Mouse (Mus musculus) layer of hippocampus, adult 9-11 months (tissue): ENCODE data around the gene Slc38a2.
A peak's percentile ranks its signal among the peaks of the same experiment; 100 is the strongest.

Source experiments
- DNase-seq: peaks from one replicate; pipeline ENCODE4 v3.0.0; 2022

Slc38a2 gene

DNA sequence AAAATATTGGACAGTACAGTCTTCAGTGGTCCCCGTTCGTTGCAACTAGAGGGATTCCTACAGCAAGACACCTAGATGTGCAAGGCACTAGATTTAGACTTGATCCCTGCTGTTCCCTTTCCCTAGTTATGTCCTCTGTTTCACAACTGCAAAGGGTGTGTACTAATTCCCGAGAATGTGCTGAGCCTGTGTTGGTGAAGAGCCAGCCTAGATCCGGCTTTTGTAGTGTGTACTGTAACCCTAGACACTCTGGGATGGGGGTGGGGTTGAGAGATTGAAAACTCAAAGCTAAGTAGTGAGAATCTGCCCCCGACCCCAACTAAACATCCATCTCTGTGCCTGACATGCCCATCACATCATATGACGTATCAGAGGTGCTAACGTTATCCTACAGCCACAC, 18.9 kb upstream of the Slc38a2 start:
- no peak for DNase-seq

DNA sequence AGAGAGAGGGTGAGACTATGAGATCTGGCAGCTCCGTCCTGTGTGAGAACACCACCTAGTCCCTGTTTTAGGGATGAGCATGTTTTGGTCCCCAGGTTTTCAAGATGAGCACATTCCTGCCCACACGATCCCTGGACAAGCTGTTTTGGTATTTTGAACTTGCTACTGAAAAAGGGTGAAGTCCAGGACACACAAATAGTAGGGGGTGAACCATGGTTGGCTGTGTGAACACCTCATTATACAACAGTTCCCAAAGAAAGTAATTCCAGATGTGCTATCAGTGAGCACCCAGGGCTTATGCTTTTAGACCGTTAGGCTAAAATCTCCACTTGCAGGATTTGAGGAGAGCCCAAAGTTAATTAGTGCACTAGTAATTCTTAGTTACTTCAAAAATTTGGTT, 17.7 kb upstream of the Slc38a2 start:
- DNase-seq, result no peak

DNA sequence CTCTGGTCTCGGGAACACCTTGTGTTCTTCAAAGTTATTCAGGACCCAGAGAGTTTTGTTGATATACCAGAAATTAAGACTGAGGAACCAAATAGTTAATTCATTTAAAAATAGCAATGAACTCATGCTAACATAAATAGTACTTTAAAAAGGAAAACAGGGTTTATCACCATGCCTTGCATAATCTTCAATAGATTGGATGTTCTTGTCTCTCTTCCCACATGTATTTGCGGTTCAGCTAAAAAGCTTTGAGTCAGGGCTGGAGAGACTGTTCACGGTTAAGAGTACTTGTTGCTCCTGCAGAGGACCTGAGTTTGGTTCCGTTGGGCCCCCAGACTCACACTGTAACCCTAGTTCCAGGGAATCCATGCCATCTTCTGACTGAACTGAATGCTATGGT, 16.8 kb upstream of the Slc38a2 start:
- DNase-seq, result no peak

DNA sequence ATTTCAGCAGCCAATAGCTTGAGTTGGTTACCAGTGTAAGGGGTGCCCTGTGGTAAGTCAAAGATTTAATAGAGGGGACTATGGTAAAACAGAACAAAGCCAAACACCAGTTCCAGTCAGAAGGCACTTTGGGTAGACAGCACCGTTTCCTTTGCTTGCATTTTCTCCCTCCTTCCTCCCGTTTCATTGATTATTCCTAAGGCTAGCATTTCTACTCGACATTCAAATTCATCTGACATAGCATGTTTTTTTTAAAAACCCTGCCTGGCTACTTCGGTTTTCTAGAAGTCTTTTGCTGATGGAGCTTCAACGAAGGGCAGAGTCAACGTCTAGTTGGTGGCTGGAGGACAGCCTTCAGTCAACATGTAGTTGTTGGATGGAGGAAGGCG, 16.2 kb upstream of the Slc38a2 start:
- DNase-seq, result no peak

DNA sequence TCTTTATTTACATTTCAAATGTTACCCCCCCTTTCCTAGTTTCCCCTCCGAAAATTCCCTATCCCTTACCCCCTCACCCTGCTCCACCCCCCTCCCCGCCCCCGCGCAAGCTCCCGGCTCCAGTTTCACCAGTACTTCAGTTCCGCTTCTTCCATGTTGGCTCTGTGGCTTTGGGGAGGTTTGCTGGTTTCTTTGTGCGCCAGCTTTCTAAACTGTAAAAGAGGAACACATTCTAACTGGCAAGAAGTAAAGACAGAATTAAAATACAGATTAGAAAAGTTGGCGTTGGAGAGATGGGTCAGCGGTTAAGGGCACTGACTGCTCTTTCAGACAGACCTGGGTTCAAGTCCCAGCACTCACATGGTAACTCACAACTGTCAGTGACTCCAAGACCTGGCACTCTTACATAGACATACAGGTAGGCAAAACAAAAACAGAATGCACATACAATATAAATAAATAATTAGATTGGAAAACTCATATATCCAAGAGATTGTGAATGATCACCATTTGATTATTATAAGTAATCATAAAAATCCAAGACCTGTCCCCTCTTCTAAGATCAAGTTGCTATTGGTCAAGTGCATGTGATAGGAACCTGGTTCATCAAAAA, 15.7 kb upstream of the Slc38a2 start:
- DNase-seq, result peak; percentile 47

DNA sequence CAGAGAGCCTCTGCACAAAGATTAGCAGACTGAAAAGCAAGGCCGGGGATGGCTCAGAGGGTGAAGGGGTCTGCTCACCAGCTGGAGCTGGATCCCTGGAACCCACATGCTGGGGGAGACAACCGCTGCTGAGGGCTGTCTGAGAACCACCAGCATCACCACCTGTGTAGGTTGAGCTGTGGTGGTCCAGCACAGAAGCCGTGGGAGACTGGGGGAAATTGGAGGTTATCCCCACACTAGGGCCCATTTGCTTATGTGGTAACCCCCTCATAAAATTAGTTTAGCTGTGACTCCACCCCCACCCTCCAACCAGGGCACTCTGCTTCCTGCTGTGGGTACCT, 15.1 kb upstream of the Slc38a2 start:
- DNase-seq, result no peak

DNA sequence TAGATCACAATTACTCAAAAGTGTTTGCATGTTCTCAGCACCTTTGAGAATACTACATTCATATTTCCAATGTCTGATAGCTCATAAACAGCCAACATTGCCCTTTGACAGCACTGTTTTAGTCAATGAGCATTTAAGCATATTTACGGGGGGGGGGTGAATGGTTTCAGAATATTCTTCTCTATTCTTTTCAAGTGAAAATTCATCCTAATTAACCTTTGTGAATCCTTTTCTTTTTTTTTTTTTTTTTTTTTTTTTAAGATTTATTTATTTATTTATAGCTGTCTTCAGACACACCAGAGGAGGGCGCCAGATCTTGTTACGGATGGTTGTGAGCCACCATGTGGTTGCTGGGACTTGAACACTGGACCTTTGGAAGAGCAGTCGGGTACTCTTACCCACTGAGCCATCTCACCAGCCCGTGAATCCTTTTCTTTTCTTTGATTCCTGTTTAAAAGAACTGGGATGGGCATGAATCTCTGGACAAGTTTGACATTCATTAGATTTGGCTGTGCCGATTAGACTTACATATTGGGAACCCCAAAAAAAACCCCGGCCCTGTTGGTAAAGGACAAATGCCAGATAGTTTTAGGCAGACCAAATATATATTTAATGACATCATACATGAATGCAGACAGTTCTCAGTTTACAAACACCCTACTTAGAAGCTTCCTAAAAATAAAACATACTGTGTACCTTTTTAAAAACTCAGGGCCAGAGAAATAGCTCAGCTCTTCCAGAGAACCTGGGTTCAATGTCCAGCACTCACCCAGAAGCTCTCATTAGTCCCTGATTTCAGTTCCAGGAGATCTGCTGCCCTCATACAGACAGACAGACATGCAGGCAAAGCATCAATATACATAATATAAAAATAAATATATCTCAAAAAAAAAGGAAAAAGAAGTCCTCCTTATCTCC, 14.5 kb upstream of the Slc38a2 start:
- DNase-seq, result no peak

DNA sequence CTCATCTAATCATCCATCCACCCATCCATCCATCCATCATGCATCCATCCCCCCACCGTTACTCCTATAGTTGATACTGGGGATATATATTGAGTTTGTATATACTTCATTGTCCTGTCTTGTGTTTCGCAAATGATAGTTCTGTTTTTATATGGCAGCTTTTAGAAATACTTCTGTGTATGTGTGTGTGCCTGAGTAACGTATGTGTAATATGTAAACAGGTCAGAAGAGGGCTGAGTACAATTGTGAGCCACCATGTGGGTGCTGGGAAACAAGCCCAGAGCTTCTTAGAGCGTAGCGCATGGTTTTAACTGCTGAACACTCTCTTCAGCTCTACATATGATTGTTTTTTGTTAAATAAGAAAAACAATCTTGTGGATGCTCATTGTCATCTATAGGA, 12.8 kb upstream of the Slc38a2 start:
- DNase-seq, result no peak

DNA sequence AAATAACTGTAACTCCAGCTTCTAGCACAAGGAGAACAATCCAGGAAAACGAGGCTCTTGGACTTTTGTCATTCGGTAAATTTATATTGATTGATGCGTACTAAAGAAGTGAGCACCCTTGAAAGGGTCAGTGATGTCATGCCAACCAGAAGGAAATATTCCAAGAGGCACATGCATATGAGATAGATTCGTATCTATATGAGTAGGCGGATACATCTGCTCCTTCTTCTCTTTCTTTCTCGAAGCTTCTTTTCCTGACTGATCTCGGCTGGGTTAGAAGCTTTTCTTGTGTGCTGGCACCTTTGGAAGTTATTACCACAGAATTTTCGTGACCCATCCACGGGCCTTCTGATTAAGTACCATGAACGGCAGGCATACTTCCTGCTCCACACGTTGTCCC, 12.1 kb upstream of the Slc38a2 start:
- DNase-seq, result no peak

DNA sequence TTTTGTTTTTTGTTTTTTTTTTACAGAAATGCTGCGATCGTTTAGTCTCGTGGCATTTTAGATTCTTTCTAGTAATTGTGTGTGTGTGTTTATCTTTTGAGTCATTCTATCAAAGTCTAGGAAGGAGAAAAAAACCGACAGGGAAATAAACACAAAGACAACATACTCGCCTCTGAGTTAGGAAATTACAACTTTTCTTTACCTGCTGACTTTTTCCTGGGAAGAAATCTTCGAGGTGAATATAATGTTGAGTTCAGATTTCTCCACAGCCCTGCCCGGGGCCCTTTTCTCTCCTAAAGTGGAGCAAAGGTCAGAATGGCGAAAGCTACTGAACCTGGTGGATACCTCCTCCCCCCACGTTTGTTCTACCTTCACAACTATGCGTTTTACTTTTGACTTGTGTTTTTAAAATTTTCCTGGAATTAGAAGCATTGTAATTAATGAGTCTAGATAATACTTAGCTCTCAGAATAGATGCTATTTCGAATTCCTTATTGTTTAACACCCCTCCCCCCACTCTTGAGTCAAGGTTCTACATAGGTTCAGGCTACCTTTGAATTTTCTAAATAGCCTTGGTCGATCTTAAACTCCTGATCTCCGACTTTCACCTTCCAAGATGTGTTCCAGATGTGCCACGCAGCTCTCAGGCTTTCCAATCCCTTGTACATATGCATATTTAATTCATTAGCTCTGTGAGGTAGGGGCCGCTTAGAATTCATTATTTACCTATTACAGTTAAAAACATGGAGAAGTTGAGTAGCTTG, 11.0 kb upstream of the Slc38a2 start:
- no peak for DNase-seq

DNA sequence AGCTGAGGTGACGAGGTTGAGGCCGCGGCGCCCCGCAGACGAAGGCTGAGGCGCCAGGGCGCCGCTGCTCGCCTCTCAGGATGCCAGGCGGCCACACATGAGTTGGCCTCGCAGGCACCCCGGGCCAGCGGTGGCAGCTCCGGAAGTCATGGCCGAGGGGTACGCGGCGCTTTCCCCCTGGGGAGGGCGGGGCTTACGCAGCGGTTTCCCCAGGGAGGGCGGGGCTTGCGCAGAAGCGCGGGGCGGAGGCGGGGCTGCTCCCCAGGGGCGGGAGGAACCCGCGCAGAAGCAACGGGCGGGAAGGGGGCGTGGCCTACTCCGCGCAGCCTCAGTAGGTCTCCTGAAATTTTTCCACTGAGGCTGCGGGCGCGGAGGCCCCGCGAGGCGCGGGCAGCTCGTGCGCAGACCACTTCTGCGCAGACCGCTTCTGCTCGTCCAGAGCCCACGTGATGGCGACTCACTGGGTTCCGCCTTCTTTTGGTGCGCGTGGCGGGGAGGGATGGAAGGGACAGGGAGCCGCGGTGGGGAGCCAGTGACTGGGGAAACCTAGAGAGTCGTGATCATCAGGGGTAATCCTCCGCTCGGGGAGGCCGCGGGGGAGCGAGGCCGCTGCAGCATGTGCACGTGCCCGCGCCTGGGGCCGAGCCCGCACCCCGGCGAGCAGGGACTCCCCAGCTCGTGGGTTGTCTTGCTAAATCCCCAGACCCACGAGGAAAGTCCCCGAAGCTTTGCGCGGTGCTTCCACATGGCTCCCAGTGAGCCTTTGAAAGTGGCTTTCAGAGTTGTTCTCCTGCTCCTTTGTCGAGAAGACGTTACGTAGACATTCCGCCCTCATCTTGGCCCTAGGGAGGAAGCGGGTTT, 10.2 kb upstream of the Slc38a2 start:
- peak; percentile 98 for DNase-seq

DNA sequence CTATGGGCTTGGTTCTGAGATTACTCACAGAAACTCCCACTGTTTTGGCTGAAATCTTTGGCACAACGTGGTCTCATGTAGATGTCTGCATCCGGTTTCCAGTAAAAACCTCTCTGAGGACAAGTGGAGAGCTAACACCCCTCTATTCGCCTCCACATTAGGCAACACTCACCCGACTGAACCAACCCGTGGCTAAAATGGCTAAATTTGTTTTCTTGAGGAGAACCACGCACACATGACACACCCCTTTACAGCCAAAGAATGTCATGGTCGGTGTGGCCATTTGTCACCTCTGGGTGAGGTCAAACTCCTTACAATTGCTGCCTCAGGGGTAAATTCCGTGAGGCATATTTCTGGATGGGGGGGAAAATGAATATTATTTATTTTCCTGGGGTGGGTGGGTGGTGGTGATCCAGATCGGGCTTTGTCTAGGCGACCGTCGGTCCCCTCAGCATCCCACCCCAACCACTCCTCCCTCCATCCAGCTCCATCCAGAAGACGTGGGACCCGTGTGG, 9.5 kb upstream of the Slc38a2 start:
- DNase-seq, result no peak

DNA sequence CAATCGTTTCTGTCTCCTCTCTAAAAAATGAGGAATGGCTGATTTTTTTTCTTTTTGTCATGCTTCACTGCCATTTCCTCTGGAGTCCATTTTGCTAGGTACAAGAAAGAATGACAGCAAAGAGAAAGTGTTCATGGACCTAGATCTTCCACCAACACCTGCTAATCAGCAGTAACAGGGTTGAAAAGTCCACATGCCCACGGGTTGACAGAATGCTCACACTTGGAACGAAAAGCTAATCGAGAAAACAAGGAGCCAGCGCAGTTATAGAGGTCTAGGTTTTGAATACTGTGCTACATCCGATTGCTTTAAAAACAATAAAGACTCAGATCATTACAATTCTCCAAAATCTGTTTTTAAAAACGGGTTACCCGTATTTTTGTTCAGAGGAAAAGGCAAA, 8.9 kb upstream of the Slc38a2 start:
- no peak for DNase-seq

DNA sequence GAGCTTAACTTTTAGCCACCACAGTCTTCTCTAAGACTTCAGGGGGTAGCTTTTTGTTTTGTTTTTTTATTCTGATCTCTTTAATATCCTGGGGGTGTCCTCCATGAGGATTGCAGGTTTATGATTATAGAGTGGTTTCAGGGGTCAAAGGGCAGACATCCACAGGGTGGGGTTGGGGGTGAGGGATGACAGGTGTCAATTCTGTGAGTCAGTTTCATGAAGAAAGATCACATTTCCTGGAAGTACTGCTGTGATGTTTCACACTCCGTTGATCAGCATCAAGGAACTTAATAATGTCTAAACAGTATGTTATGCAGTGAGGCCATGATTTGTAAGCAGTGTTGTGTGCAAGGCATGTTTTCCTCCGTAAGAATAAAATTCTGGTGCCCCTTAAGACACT, 8.4 kb upstream of the Slc38a2 start:
- DNase-seq, result no peak

DNA sequence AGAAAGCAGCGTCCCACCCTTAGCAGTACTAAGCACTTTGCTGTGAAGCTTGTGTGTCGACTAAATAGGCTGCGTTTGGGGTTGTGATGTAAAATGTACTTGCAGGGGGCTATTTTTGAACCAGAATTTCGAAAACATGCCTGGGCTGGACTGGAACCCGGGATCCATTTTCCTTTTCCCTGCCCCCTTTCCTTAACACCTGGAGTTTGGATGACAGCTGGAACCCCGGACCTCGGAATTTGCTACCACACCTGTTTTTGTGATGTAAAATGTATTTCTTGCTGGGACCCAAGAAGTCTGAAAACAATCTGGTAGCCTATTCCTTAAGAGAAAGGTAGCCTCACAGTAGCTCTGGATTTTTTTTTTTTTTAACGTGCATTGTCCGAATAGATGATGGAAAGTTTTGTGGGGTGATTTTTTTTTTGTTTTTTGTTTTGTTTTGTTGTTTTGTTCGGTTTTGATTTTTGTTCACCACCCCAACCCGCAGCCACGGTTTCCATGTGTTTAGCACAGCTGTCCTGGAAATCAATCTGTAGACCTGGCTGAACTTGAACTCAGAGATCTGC, 3.0 kb upstream of the Slc38a2 start:
- DNase-seq, result no peak

DNA sequence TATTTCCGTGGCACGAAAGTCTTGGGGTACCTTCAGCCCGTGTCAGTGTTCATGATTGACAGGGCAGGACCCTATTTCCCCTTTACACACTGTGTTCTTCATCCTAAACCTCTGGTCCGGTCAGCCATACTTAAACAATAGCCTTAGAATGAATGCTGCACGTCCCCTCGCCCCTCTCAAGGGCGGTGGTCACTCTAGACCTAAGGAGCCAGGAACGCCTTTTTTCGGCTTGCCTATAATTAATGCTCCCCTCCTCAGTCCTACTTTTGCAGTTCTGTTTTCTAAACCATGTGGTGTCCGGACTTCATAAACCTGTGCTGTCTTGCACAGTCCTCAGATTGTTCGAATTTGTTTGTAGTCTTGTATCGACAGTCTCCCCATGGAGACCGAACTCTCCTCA, 1.2 kb upstream of the Slc38a2 start:
- DNase-seq, result no peak

DNA sequence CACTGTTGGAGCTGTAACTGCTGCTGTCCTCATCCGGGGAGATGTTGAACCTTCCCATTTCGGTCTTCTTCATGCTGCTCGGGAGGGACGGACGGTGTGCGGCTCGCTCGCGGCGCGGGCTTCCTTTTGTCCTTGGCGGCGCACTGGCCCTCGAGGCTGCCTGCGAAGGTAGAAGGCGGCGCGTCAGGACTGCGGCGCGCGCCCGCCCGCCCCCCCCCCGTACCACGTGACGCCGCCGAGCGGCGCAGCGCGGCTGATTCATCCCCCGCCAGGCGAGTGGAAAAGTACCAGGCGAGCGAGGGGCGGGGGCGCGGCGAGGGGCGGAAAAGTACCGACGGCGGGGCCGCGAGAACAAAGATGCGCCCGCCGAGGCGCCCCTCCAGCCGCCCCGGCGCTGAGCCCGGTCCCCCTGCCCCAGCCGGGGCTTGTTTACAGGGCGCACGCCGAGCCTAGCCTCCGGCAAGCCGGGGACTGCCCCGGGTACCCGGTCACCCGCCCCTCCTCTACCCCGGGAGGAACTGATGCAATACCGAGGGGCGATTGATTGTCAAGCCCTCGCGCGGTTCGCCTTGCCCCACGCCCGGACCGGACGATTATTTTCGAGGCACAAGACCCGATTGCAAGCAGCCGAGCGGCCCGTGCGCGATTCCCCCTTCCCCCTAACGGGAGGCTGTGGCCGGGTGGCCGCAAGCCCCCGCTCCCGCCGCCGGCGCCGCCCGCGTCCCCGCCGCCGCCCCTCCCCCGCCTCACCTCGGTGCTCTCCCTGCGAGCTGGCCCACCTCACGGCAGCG, 677 bp downstream of the Slc38a2 start:
- peak; percentile 67 for DNase-seq

DNA sequence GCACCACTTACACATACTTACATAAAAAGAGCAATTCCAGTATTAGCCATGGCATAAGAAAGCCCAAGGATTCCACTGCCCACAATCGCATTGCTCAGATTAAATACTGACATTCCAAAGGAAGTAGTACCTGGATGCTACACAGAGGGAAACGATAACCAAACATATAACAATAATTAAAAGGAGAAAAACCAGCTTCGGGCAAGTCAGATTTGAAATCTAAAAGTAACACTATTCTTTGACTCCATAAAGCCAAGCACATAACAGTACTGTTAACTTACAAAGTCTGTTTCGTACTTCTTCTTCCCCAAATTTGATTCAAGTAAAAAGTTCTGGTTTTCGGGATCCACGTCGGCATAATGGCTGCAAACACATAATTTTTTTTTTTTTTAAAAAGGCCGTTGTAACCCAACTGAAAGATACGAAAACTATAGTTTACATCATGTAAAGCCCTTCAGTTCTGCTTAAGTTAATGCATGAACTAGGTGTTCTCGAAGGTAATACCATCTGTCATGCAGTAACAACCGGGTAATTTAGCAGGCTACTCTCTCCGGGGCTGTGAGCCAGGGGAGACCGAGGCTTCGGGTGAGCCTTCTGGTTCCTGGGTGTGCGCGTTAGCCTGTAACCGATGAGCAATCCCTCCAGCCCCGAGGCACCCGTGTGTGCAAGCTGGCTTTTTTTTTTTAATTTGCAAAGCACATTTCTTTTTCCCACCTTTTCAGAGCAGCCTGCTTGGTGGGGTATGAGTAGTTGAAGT, 1.5 kb downstream of the Slc38a2 start:
- no peak for DNase-seq

DNA sequence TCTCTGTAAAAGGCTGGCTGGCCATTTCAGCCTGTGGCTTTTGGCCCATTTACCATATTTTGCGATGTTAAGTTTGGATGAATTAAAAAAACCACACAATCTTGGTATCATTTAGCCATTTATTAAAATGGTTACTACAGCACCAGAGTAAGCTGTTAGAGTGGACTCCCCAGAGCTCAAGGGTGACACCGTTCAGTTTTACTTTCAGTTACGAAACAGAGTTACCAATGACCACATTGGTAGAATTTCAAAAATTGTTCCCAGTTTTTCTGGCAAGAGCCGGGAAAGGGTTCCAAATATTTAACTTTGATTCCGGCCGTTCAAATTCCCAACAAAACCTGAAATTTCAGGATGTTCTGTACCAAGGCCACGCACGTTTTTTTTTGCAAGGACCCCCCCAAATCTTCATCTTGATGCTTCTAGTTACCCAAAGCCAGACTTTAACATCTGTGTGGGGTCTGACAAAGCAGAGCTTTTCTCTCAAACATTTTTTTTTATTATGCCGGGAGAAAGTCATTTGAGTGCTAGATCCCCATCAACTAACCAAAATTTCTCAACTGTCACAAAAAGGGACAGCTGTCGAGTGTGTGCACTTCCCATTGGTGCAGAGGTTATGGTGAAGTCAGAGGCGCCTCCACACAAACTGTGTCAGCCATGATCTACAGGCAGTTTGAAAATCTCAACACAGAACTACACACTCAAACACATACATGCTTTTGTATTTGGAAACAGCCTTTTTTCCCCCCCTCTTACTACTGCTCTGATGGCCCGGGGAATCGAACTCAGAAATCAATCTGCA, 2.8 kb downstream of the Slc38a2 start:
- no peak for DNase-seq
